Mouse (Mus musculus) C2C12 (cell line): ENCODE results near the gene Nfix.

Experiments
- CEBPB ChIP-seq: IDR thresholded peaks from one replicate; pipeline ENCODE4 v1.6.1; 2011; ENCODE audit warnings: low read depth, mild to moderate bottlenecking, control low read depth, moderate library complexity
- CTCF ChIP-seq: IDR thresholded peaks from one replicate; pipeline ENCODE4 v1.5.1; 2011; ENCODE audit not compliant: control insufficient read depth, insufficient read depth, insufficient read length
- FOSL1 ChIP-seq: IDR thresholded peaks from one replicate; pipeline ENCODE4 v1.8.0; 2011; ENCODE audit warnings: mild to moderate bottlenecking, low read length; ENCODE audit not compliant: poor library complexity, insufficient read depth, severe bottlenecking
- MAX ChIP-seq: IDR thresholded peaks from one replicate; pipeline ENCODE4 v1.6.1; 2011; ENCODE audit warnings: mild to moderate bottlenecking, control low read depth
- MYOD1 ChIP-seq: IDR thresholded peaks from one replicate; pipeline ENCODE4 v1.6.1; 2011; ENCODE audit warnings: low read depth; ENCODE audit not compliant: control insufficient read depth, insufficient read length
- MYOG ChIP-seq: IDR thresholded peaks from one replicate; pipeline ENCODE4 v1.6.1; 2011; ENCODE audit not compliant: control insufficient read depth, insufficient read length; ENCODE audit errors: extremely low read depth
- USF1 ChIP-seq: IDR thresholded peaks from one replicate; pipeline ENCODE4 v1.6.1; 2011; ENCODE audit warnings: low read depth, mild to moderate bottlenecking, control low read depth, moderate library complexity

- TF ChIP-seq CTCF (no peak), MYOG (no peak), MAX (no peak), USF1 (no peak), CEBPB (no peak), FOSL1 (no peak), MYOD1 (no peak)
Measured at GRCm38 (mm10) chr8:84698288-84698687, 101.9 kb downstream of the Nfix start.
